Mouse (Mus musculus) neural tube, embryonic 12.5 days (tissue): ENCODE data around the gene Ethe1. TPM values are rescaled to one million over a fixed set of nuclear protein-coding genes. Genes with fewer than 3 reads are reported as not detected.

Experiments used
- ATAC-seq: fragments of 200-750 bp; cut with Nextera tagmentation; 2 replicates; pipeline ENCODE4 v1.8.0; 2017; ENCODE audit warnings: low read depth, mild to moderate bottlenecking, moderate TSS enrichment, moderate library complexity; ENCODE audit not compliant: low FRiP score
- H3K27ac ChIP-seq: fragments of 300-500 bp; sonication (generic); 2 replicates; pipeline ENCODE4 v1.5.1; 2016
- H3K27me3 ChIP-seq: fragments of 300-500 bp; sonication (generic); replicated peaks from 2 replicates; pipeline ENCODE4 v1.6.1; 2016; ENCODE audit warnings: mild to moderate bottlenecking
- H3K36me3 ChIP-seq: fragments of 300-500 bp; sonication (generic); 2 replicates; pipeline ENCODE4 v1.6.1; 2016; ENCODE audit warnings: mild to moderate bottlenecking
- H3K4me1 ChIP-seq: fragments of 300-500 bp; sonication (generic); 2 replicates; pipeline ENCODE4 v1.6.1; 2016
- H3K4me2 ChIP-seq: fragments of 300-500 bp; sonication (generic); replicated peaks from 2 replicates; pipeline ENCODE4 v1.6.1; 2016; ENCODE audit warnings: mild to moderate bottlenecking
- H3K4me3 ChIP-seq: fragments of 300-500 bp; sonication (generic); 2 replicates; pipeline ENCODE4 v1.5.1; 2016
- H3K9ac ChIP-seq: fragments of 300-500 bp; sonication (generic); 2 replicates; pipeline ENCODE4 v1.6.1; 2016; ENCODE audit warnings: mild to moderate bottlenecking
- H3K9me3 ChIP-seq: fragments of 300-500 bp; sonication (generic); 2 replicates; pipeline ENCODE4 v1.6.1; 2016; ENCODE audit warnings: mild to moderate bottlenecking
- WGBS: fragments of 180-500 bp; shearing (Covaris S2); methylation state at CpG from one replicate; pipeline ENCODE4 v1.1.7; 2016; 5-methylcytosine and 5-hydroxymethylcytosine counted together
- polyA plus RNA-seq: library from polyadenylated mRNA; unstranded; fragments of >200 nt; fragmentation: Nextera tagmentation; extraction: Ambion mirVana; gene quantifications from 2 replicates; pipeline ENCODE4 v1.2.1, GENCODE M21; 2016

Ethe1 gene
- polyA plus RNA-seq, 1 experiment from 2014 or later, result 18.7 TPM

- Histone ChIP-seq H3K27me3 (peaks cover 29% of the 10 kb centered on the region), H3K9ac (no peak overlapping the region), H3K27ac (no peak overlapping the region), H3K36me3 (no peaks in the 10 kb centered on the region), H3K4me3 (no peak overlapping the region), H3K4me1 (0 out of 2 replicates have a peak, but pooled peaks cover 10% of the 10 kb centered on the region), H3K9me3 (no peaks in the 10 kb centered on the region), H3K4me2 (peak overlapping the region; percentile 16; the same call in 1 of the 2 replicates)
- WGBS, result 45% methylated on average over 16 of the region's 16 CpGs
- no peak for ATAC-seq
These were observed 1.3 kb upstream of the Ethe1 start for GRCm38 (mm10) chr7:24585995-24586394.

GRCm38 (mm10) chr7:24586828-24587227 is 515 bp upstream of the Ethe1 start:
- Histone ChIP-seq H3K36me3 (no peaks in the 10 kb centered on the region), H3K4me2 (peak overlapping the region; percentile 75), H3K4me1 (0 out of 2 replicates have a peak, but pooled peaks cover 10% of the 10 kb centered on the region), H3K4me3 (peak overlapping the region; percentile 49), H3K27ac (no peak overlapping the region), H3K9me3 (no peaks in the 10 kb centered on the region), H3K9ac (peak overlapping the region; percentile 68; the same call in 1 of the 2 replicates), H3K27me3 (peaks cover 29% of the 10 kb centered on the region)
- WGBS, result 9% methylated on average over 8 of the region's 8 CpGs
- ATAC-seq, result peak; percentile 68

- Histone ChIP-seq H3K36me3 (no peaks in the 10 kb centered on the region), H3K4me3 (no peak overlapping the region), H3K27ac (no peak overlapping the region), H3K4me1 (0 out of 2 replicates have a peak, but pooled peaks cover 10% of the 10 kb centered on the region), H3K4me2 (no peak overlapping the region), H3K9me3 (no peaks in the 10 kb centered on the region), H3K9ac (no peak overlapping the region), H3K27me3 (peaks cover 29% of the 10 kb centered on the region)
- ATAC-seq, result no peak
- WGBS, result 87% methylated on average over 13 of the region's 13 CpGs
These were observed 993 bp downstream of the Ethe1 start for GRCm38 (mm10) chr7:24588336-24588735.

GRCm38 (mm10) chr7:24591735-24592134 is 4.4 kb downstream of the Ethe1 start:
- WGBS, result 75% methylated on average over 5 of the region's 5 CpGs
- no peaks in the 10 kb centered on the region for H3K9me3 ChIP-seq
- no peak for ATAC-seq
- H3K27me3 ChIP-seq, result peaks cover 17% of the 10 kb centered on the region
- H3K9ac ChIP-seq, result no peak overlapping the region
- no peak overlapping the region for H3K4me2 ChIP-seq
- H3K27ac ChIP-seq, result no peak overlapping the region
- H3K4me1 ChIP-seq, result peaks cover 22% of the 10 kb centered on the region
- no peak overlapping the region for H3K4me3 ChIP-seq
- H3K36me3 ChIP-seq, result no peaks in the 10 kb centered on the region

DNA sequence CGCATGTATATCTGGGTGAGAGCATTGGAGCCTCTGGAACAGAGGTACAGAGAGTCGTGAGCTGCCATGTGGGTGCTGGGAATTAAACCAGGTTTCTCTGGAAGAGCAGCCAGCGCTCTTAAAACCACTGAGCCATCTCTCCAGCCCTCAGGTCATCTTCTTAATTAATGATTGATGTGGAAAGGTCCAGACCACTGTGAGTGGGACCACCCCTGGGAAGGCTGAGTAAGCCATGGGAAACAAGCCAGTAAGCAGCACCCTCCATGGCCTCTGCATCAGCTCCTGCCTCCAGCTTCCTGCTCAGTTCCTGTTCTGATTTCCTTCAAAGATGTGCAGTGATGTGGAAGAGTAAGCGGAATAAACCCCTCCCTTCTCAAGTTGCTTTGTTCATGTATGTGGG is 4.8 kb downstream of the Ethe1 start:
- H3K36me3 ChIP-seq, result no peaks in the 10 kb centered on the region
- H3K4me1 ChIP-seq, result peaks cover 18% of the 10 kb centered on the region
- ATAC-seq, result no peak
- no peak overlapping the region for H3K4me2 ChIP-seq
- 69% methylated on average over 4 of the region's 4 CpGs for WGBS
- peaks cover 13% of the 10 kb centered on the region for H3K27me3 ChIP-seq
- no peak overlapping the region for H3K4me3 ChIP-seq
- no peaks in the 10 kb centered on the region for H3K9me3 ChIP-seq
- no peak overlapping the region for H3K9ac ChIP-seq
- H3K27ac ChIP-seq, result no peak overlapping the region

DNA sequence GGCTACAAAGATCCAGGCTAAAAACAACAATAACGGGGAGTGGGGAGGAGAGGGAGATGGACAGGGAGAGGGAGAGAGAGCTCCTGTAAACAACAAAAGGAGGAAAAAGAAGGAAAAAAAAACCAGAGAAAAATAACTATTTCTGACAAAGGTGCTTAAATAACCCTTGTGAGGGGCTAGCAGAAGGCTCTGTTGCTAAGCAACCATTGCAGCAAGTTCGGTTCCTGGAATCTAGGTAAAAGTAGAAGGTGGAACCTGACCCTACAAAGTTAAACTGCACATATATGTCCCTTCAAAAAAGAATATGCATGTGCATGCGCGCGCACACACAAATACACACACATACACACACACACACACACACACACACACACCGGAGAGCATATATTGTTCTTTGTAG is 5.4 kb downstream of the Ethe1 start:
- H3K27ac ChIP-seq, result no peak overlapping the region
- no peaks in the 10 kb centered on the region for H3K36me3 ChIP-seq
- no peak overlapping the region for H3K4me3 ChIP-seq
- ATAC-seq, result no peak
- H3K9ac ChIP-seq, result no peak overlapping the region
- no peaks in the 10 kb centered on the region for H3K9me3 ChIP-seq
- WGBS, result 90% methylated on average over 6 of the region's 6 CpGs
- H3K4me2 ChIP-seq, result no peak overlapping the region
- peaks cover 12% of the 10 kb centered on the region for H3K4me1 ChIP-seq
- H3K27me3 ChIP-seq, result peaks cover 12% of the 10 kb centered on the region

DNA sequence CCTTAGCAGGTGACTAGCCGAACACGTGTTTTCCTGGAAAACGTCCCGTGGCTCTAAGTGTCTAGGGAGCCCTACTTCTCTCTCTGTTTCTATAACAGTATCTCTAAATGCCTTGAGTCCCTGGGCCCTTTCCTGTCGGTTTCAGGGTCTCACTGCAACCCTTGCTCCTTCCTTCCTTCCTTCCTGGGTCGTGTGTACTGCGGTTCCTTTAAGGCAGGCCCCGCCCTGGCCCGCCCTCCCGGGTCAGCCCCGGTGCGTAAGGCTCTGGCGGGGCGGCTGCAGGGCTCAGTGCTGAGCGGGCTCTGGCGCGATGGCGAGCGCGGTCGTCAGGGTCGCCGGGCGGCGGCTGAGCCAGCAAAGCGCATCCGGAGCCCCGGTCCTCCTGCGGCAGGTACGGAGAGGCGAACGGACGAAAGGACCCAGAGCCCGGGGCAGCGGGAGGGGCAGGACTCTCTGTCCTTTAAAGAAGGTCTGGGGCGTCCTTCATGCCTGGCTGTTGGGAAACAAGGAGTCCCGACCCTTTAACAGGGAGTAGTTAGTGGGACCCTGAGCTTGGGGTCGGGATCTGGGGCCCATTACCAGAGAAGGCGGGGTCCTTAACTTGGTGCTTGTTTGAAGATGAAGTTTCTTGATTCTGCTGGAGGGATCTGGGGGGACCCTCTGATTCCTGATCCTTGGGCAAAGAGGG is 6.4 kb downstream of the Ethe1 start:
- 2% methylated on average over 38 of the region's 39 CpGs for WGBS
- Histone ChIP-seq H3K4me2 (peak overlapping the region; percentile 74), H3K36me3 (no peaks in the 10 kb centered on the region), H3K4me1 (peaks cover 11% of the 10 kb centered on the region), H3K4me3 (peak overlapping the region; percentile 60), H3K27me3 (peaks cover 12% of the 10 kb centered on the region), H3K9me3 (no peaks in the 10 kb centered on the region), H3K27ac (no peak overlapping the region), H3K9ac (peak overlapping the region; percentile 60)
- peak; percentile 92 for ATAC-seq

DNA sequence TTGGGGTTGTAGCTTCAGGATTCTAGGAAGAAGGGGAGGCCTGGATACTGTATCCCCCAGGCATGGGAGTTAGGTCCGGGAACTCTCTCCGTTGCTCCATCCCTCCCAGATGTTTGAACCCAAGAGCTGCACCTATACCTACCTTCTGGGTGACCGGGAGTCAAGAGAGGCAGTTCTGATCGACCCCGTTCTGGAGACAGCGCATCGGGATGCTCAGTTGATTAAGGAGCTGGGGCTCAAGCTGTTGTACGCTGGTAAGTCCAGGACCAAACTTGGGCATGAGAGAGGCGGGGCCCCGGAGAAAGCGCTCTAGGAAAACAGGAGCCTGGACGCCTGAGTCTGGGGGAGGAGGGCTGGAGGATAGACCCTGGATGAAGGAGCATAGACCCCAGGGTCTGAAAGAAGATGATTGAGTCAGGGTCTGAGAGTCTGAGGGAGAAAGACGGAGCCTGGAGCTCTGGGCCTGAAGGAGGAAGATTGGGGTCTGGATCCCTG is 7.0 kb downstream of the Ethe1 start:
- Histone ChIP-seq H3K9me3 (no peaks in the 10 kb centered on the region), H3K27me3 (peaks cover 12% of the 10 kb centered on the region), H3K36me3 (no peaks in the 10 kb centered on the region), H3K4me1 (peaks cover 11% of the 10 kb centered on the region), H3K9ac (peak overlapping the region; percentile 60), H3K4me3 (peak overlapping the region; percentile 60), H3K4me2 (peak overlapping the region; percentile 74), H3K27ac (no peak overlapping the region)
- ATAC-seq, result peak; percentile 45; the same call in 1 of the 2 replicates
- under 1% methylated on average over 13 of the region's 13 CpGs for WGBS

DNA sequence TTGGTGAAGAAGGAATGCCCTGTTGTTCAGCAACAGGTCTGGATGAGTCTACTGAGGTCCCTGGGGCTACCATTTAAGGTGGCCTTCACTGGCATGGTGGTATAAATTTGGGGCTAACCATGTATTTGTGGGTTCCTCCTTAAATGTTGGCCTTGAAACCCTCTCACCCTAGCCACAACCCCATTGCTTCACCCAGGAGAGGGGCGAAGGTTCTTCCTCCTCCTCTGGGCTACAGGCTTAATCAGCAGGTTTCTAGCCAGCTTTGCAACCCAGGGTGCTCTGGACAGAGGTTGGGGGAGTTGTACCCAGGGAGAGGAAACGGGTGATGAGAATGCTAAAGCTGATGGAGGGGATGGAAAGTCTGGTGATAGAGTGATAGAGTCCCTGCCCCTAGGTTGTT is 8.1 kb downstream of the Ethe1 start:
- no peaks in the 10 kb centered on the region for H3K36me3 ChIP-seq

GRCm38 (mm10) chr7:24598121-24598520 is 10.8 kb downstream of the Ethe1 start:
- Histone ChIP-seq H3K27ac (no peak overlapping the region), H3K36me3 (no peaks in the 10 kb centered on the region), H3K4me3 (no peak overlapping the region), H3K4me1 (peaks cover 11% of the 10 kb centered on the region), H3K9ac (no peak overlapping the region), H3K9me3 (no peaks in the 10 kb centered on the region), H3K27me3 (peaks cover 12% of the 10 kb centered on the region), H3K4me2 (no peak overlapping the region)
- 79% methylated on average over 4 of the region's 4 CpGs for WGBS
- no peak for ATAC-seq

More for the DNA sequence above, 8.1 kb downstream of the Ethe1 start:
- Histone ChIP-seq H3K4me1 (peaks cover 11% of the 10 kb centered on the region), H3K27ac (no peak overlapping the region), H3K9ac (no peak overlapping the region), H3K4me2 (no peak overlapping the region), H3K9me3 (no peaks in the 10 kb centered on the region), H3K4me3 (no peak overlapping the region), H3K27me3 (peaks cover 12% of the 10 kb centered on the region)
- ATAC-seq, result no peak
- WGBS, result 76% methylated on average over 2 of the region's 2 CpGs

DNA sequence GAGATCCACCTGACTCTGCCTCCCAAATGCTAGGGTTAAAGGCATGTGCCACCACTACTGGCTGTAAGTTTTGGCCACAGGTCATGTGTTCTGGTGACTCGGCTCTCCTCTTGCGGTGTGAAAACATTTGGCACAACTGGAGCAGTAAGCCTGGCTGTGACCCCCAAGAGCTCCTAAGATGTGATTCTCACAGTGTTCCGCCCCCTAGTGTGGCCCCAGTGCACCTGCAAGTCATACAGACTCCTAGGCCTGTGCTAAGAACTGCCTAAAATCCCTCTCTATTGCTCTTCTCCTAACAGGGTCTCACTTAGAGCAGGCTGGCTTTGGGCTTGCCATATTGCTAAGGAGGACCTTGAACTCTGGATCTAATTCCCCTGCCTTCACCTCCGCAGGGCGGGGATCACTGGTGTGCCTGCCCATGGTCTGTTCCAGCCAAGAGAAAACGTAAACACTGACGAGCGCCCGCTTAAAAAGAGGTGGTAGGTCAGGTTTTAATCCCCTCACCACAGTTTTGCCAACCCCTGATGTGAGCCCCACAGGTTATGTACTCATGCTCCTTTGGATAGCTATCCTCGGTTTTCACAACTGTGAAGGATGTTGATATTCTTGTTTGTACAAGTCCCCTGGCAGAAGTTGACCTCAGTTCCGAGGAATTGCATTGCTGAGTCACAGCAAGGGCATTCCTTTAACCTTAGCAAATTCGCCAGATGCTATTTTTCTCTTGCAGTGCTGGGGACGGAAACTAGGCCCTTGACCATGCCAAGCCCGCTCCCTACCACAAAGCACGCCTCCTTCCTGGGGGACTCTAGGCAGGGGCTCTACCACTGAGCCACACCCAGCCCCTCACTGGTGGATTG is 12.1 kb downstream of the Ethe1 start:
- Histone ChIP-seq H3K36me3 (no peaks in the 10 kb centered on the region), H3K4me2 (no peak overlapping the region), H3K9ac (no peak overlapping the region), H3K27me3 (peaks cover 12% of the 10 kb centered on the region), H3K27ac (no peak overlapping the region), H3K4me1 (peaks cover 5% of the 10 kb centered on the region; the same call in 1 of the 2 replicates), H3K4me3 (no peak overlapping the region), H3K9me3 (no peaks in the 10 kb centered on the region)
- ATAC-seq, result no peak
- WGBS, result 80% methylated on average over 15 of the region's 15 CpGs

- H3K4me2 ChIP-seq, result peak overlapping the region; percentile 45
- H3K27ac ChIP-seq, result no peak overlapping the region
- H3K4me3 ChIP-seq, result no peak overlapping the region
- peak; percentile 86 for ATAC-seq
- H3K4me1 ChIP-seq, result no peaks in the 10 kb centered on the region
- no peaks in the 10 kb centered on the region for H3K9me3 ChIP-seq
- no peaks in the 10 kb centered on the region for H3K36me3 ChIP-seq
- 6% methylated on average over 13 of the region's 13 CpGs for WGBS
- H3K9ac ChIP-seq, result no peak overlapping the region
- H3K27me3 ChIP-seq, result no peaks in the 10 kb centered on the region
These were observed 13.7 kb downstream of the Ethe1 start for GRCm38 (mm10) chr7:24600941-24601597.
